Mouse (Mus musculus) G1E (cell line): ENCODE measurements around the gene Dpy19l3.

ENCODE experiments used
- CTCF ChIP-seq: IDR thresholded peaks from 2 replicates; pipeline ENCODE4 v1.5.1; 2012; ENCODE audit warnings: low read depth, low read length, inconsistent platforms, mixed read lengths
- POLR2AphosphoS5 ChIP-seq: IDR thresholded peaks from 2 replicates; pipeline ENCODE4 v1.6.1; 2012; ENCODE audit warnings: low read depth, low read length, inconsistent platforms; ENCODE audit not compliant: insufficient replicate concordance

DNA sequence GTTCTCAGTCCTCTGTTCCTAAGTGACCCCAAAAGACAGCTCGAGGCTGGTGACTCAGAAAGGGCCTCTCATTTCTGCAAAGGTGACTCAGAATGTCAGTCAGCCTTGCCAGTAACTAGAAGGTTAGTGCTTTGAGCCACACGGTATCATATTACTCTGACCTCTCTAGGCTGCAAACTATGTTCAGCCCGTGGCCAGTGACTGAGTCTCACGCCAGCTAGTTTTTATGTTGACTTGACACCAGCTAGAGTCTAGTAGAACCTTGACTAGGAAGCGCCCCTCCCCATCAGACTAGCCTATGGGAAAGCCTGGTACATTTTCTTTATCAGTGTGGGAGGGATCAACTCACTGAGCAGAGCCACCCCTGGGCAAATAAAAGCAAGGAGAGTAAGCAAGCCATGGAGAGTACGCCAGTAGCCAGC lies 9.0 kb downstream of the Dpy19l3 start:
- TF ChIP-seq CTCF = no peak
- TF ChIP-seq POLR2AphosphoS5 = no peak
